Mouse (Mus musculus) forelimb bud, embryonic 11.5 days (tissue): ENCODE data around the gene Sp7.
"Not testable (repeated sequence)": the region's sequence is repeated elsewhere in the genome, so short reads cannot be mapped to it uniquely, and the experiment has no call there.

Experiments used
- DNase-seq: peaks from one replicate; pipeline ENCODE4 v3.0.0-alpha.2; 2012; ENCODE audit warnings: low read depth, low spot score

Sp7 gene

DNA sequence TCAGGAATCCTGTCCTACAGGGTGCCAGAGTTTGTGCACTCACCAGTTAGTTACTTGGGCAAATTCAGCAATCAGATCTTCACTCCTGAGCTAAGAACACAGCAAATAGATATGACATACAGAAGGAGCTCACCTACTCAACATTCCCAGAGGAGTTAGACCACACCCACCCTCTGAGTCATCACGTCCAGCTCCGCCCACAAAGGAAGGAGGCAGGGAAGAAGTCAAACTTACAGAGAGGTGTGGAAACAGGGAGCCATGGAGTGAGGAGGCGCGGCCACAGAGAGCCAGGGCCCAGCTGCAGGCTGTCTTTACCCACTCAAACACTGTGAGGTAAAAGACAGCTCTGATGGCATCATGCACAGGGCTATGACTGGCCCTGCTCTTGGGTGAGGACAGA lies 20.5 kb downstream of the Sp7 start:
- no peak for DNase-seq

DNA sequence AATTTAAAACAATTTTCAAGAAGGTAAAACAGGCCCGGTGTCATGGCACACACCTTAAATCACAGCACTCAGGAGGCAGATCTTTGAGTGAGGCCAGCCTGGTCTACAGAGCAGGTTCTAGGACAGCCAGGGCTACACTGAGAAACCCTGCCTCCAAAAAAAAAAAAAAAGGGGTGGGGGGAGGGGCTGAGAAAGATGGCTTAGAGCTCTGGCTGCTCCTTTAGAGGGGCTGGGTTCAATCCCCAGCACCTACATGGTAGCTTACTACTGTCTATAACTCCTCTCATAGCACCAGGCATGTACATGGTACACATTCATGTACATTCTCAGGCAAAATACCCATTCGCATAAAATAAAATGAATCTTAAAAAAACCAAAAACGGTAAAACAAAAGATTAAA lies 22.5 kb downstream of the Sp7 start:
- no peak for DNase-seq

DNA sequence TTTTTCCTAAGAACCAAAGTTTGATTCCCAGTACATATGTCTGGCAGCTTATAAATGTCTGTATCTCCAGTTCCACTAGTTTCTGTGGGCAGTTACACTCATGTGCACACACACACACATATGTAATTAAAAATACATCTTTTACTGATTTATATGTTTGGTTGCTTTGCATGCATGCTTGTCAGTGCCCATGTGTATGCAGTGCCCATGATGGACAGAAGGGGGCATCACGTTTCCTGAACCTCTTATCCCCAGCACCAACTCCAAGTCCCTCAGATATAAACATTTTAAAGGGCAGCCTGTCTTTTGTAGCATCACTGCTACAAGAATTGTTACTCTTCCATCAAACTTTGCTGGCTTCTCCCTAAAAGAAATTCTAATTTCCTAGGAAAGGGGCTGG lies 25.4 kb downstream of the Sp7 start:
- DNase-seq: peak; percentile 56

DNA sequence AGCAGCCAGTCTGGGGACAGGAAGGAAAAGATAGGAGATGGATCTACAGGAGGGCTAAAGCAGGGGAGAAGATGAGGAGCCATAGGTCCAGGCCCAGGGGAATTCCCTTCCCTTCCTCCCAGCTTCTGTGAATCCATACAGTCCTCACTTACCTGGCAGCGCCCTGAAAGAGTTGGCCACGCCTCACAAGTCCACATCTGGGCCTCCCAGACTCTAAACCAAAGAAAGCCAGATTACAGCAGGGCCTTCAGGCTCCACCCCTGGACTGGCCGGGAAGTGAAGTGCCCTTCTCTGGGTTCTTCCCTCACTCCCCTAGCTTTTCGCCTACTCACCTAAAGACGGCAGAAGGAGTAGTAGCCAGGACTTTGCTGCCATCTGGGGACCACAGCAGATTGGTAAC lies 27.4 kb downstream of the Sp7 start:
- DNase-seq: no peak

DNA sequence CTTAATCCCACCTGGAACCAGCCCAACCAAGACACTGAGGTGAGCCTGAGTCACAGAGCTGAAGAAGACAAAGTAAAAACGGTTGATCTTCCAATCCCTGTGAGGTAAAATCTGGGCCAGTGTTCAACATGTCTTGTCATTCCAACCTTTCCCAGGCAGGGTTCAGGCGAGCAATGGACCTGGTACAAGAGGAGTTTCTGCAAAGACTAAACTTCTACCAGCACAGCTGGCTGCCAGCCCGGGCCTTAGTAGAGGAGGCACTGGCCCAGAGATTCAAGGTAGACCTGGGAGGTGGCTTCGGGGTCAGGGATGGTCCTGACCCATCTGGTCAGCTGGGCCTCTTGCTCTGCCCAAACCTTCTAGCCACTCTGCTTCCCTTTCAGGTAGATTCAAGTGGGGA lies 30.0 kb downstream of the Sp7 start:
- DNase-seq: no peak

DNA sequence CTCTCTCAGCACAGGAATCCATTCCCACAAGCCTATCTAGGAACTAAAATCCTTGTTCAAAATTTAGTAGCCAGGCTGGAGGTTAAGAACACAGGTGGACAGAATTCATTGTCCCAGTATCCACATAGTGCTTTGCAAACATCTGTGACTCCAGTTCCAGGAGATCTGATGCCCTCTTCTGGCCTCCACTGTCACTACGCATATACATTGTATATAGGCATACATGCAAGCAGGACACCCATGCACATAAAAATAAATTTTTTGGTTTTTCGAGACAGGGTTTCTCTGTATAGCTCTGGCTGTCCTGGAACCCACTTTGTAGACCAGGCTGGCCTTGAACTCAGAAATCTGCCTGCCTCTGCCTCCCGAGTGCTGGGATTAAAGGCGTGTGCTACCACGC lies 31.1 kb downstream of the Sp7 start:
- not testable (repeated sequence) for DNase-seq

DNA sequence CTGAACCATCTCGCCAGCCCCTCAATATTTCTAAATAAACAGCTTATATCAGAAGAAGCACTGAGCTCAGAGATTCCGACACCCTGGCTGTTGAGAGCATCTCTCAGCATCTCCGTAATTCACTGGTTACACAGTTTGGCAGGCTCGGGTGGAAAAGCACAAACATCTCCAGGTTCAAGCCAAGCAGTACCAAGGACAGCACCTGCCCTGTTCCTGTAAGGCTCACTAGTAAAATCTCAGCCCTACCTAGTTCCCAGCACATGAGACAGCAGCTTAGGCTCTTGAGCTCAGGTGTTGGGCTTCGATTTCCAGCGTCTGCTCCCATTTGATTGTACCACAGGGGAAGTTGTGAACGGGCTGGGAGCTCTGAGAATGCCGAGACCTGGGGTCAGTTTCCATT lies 31.7 kb downstream of the Sp7 start:
- no peak for DNase-seq

DNA sequence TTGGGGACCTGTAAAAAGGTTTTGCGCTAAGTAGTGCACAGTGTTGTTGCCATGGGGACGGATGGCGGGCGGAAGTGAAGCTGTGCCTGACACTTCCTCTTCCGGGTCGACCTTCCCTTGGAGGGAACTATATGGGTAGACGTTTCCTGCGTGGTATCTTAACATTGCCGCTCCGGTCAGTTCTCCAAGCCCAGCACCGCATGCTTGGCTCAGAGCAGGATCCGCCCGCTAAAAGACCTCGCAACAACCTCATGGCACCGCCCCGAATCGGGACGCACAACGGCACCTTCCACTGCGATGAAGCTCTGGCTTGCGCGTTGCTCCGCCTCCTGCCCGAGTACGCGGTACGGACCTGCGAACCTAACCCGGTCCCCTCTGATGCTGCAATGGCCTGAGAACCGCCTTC lies 35.4 kb downstream of the Sp7 start, which contains the start of gene Myg1:
Myg1 (plus strand) TSS at position 100 of the 406 bp plus-strand sequence.
- DNase-seq: peak; percentile 83

DNA sequence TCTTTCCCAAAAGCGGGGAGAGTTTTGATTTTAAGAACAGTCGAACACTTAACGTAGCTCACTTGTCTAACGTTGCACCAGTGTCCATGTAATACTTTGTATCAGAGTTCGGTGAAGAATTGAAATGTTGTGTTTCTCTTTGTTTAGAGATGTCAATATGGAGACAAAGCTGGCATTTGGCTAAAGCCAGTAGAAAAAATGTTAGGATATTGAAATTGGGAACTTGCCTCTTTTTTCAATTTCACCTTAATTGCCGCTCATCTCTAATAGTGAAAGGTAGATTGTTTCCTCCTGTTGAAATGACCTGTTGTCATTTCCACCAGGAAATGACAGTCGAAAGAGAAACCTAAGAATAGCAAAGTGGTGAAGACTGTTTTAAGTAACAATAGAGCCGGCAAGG lies 40.1 kb downstream of the Sp7 start:
- DNase-seq: no peak

DNA sequence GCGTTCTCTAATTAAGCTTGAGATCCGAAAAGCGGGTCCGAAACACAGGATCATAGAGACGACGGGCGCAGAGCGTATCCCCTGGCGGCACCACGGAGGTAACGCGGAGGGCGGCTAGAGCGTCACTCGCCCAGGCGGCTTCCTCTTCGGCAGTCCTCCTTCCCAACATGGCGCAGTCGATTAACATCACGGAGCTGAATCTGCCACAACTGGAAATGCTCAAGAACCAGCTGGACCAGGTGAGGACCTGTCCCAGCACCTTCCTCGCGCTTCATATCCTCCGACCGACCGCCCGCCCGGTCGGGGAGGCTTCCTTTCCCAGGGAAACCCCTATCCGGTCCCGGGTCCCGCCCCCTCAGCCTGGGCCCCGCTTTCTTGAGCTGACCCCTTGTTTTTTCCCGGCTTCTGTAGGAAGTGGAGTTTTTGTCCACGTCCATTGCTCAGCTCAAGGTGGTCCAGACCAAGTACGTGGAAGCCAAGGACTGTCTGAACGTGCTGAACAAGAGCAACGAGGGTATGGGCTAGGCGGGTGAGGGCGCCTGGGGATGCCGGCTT lies 40.9 kb downstream of the Sp7 start, which contains the start of gene Pfdn5:
Pfdn5 (plus strand) TSS at position 95 of the 555 bp plus-strand sequence.
- peak; percentile 71 for DNase-seq

DNA sequence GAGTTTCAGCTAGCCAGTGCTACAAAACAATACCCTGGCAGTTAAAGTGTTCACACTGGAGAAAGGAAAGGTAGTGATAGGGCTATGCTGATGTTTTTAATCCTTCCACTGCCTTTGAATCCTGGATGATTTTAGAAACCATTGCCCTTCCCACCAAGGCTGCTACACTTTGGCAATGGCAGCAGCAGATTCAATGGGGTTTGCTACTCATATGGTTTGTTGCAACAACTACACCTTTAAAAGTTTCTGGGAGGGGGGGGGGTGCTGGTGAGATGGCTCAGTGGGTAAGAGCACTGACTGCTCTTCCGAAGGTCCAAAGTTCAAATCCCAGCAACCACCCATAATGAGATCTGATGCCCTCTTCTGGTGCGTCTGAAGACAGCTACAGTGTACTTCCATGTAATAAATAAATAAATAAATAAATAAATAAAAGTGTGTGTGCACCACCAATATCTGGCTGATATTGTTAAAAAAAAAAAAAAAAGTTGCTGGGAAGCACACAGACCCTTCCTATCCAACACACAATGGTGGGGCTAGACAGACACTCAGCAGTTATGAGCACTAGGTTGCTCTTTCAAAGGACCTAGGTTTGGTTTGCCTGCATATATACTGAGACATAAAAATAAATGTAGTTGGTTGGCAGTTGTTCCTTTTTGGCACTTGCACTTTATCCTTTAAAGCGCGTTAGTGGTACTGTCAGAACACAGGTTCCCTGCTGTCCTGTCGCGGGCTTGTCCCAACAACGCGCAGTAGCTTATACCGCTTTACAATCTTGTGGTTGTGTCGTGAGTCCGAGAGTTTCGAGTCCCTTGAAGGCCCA lies 42.1 kb downstream of the Sp7 start:
- peak; percentile 9 for DNase-seq

DNA sequence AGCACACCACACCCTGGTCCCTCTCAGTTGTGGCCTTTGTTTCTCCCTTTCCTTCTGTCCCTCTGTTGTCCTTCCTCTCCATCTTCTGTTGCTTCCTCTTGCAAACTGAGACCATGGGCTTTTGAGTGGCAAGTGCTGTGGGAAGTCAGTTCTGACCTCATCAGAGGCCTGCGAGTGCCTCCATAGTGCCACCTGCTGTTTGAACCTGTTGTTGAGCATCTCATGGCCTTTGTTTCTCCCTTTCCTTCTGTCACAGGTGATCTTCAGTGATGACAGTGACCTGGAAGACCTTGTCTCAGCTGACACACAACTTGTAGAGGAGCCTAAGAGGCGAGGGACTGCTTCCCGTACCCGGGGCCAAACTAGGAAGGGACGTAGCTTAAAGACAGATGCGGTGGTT lies 50.7 kb downstream of the Sp7 start:
- DNase-seq: peak; percentile 40

DNA sequence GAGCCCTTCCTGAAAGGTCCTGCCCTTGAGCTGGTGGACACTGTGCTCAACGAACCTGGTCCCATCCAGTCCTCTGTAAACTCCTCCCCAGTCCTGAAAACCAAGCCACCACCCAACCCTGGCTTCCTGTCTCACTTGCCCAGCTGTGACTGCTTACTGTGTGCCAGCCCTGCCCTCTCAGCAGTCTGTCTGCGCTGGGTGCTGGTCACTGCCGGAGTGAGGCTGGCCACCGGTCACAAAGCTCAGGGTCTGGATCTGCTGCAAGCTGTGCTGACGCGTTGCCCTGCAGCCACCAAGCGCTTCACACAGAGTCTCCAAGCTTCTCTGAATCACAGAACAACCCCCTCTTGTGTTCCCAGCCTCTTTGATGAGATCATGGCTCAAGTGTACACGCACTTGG lies 51.7 kb downstream of the Sp7 start:
- no peak for DNase-seq

DNA sequence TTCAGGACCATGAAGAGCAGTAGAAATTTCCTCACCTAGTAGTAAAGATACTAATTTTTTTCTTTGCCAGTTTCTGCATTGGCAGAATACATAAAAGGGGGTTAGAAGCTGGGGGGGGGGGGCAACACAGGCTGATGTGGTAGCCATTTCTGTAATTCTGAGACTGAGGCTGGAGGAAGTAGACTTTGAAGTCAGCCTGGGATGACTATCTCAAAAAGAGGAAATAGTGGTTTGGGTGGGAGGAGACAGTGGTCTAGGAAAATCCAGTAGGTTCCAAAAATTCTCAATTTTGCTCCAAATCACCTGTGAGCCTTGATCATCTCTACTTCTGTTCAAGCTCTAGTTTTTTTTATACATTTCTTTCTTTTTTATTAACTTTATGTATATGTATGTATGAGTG lies 55.5 kb downstream of the Sp7 start:
- no peak for DNase-seq

DNA sequence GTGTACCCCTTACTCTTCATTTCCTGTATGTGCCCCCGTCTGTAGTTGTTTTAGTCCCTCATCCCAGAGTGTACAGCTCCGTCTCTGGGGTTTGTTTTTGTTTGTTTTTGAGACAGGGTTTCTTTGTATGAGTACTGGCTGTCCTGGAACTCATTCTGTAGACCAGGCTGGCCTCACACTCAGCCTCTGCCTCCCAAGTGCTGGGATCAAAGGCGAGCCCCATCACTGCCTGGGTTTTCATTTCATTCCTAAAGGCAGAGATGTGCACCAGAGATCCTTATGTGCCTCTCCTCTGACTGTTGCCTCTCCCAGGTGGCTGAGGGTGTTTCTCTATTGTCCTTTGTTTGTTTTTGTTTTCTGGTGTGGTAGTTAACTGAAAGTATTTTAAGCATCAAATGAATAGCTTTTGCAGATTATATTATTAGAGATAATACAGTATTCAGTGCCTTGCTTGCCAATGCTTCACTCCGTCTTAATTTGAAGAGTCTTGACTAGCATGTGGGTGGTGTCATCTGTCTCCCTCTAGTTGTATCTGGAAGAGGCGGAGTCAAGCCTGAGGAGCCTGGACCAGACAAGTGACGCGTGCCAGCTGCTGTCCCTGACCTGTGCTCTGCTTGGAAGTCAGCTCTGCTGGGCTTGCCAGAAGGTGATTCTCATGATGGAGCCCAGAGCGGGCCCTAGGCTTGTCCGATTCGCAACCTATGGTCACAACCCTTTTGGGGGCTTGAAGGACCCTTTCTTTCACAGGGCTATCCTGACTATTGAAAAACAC lies 56.7 kb downstream of the Sp7 start:
- no peak for DNase-seq

DNA sequence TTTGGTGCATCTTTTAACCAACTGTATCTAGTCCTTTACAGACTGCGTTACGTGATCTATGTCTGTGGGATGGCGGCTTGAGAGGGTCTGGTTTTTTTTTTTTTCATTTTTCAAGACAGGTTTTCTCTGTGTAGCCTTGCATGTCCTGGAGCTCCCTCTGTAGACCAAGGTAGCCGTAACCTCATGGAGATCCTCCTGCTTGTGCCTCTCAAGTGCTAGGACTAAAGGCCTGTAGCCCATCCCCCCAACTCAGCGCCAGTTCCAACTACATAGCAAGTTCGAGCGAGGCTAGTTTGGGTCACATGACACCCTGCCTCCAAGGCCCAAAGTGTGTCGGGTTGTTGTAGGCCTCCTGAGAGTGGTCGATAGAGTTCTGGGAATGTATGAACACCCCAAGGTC lies 58.3 kb downstream of the Sp7 start:
- DNase-seq: no peak
